Mouse (Mus musculus): Measurements from ENCODE around the gene Klrb1. TPM values are rescaled to one million over a fixed set of nuclear protein-coding genes. Genes with fewer than 3 reads are reported as not detected.
"Not testable (repeated sequence)": the region's sequence is repeated elsewhere in the genome, so short reads cannot be mapped to it uniquely, and the experiment has no call there.

Gene Klrb1
- not detected in 2 replicates for polyA plus RNA-seq (2014; fragmentation: Nextera tagmentation; extraction: Ambion mirVana)

DNA sequence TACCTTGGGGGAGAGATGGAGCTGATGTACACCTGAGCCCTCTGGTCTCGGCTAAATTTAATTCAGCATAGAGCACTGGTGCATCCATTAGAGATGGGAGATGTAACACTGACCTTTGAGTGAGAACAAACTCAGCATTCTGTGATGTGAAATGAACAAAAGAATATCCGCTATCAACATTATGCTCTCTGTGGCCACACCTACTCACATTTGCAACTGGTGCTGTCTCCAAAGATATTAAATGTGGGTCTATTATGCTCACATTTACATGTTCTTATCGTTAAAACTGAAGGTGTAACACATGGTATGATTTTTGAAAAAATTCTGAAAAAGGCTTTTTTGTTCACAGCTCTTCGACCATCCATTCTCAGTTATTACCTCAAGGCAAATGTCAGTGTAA, at the start of gene Klrb1:
Gene Klrb1, minus strand, starts transcription at position 101 of the 400 bp plus-strand sequence.
- H3K27ac ChIP-seq (ENCODE audit: low read depth), result no peak within 1 kb of the TSS
- no peaks in the 10 kb centered on the region for H3K36me3 ChIP-seq (ENCODE audit: control insufficient read depth, insufficient read depth, low read length)
- ATAC-seq (replicated peaks; ENCODE audit: low FRiP score, low TSS enrichment, low read depth) (no peak), DNase-seq (ENCODE audit: low spot score) (no peak)
- no peaks in the 10 kb centered on the region for H3K27me3 ChIP-seq (replicated peaks; ENCODE audit: control insufficient read depth, insufficient read depth, low read length)
- no peak within 1 kb of the TSS for H3K4me3 ChIP-seq (ENCODE audit: low read depth, low read length)
- no peaks in the 10 kb centered on the region for H3K4me1 ChIP-seq (replicated peaks; ENCODE audit: control insufficient read depth, insufficient read depth, low read length)
- WGBS, result 87% methylated on average over 4 of the region's 4 CpGs
- no peak within 1 kb of the TSS for H3K4me2 ChIP-seq (ENCODE audit: low read length)
- no peak within 1 kb of the TSS for H3K9ac ChIP-seq (ENCODE audit: low read length)
- no peaks in the 10 kb centered on the region for H3K9me3 ChIP-seq (ENCODE audit: control insufficient read depth, low read length)

DNA sequence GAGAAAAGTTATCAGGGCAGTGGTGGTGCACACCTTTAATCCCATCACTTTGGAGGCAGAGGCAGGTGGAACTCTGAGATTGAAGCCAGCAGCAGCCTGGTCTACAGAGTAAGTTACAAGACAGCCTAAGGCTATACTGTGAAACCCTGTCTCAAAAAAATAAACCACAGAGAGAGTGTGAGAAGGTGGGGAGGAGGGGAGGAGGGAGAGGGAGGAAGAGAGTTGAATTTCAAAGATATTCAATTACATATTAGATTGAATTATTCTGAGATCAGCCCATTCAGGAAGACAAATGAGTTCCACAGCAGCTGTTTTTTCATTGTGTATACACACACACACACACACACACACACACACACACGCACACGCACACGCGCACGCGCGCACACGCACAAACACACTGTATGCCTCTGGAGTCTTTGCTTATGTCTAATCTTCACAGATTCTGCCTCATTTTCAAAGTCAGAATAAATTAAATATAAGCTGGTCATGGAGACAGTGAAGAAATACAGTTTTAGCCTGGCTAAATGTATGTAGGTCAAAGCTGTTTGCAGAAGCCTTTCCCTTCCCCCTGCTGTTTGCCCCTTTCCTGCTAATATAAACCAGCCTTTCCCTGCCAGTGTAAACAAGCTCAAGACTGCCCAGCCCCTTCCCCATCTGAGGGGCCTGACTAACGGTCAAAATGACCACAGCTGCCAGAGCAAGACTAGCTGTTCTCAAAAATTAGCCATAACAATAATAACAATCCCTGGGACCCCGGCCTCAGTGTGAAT, 46.8 kb upstream of the Klrb1 start:
- Histone ChIP-seq H3K27ac (ENCODE audit: low read depth) (peak overlapping the region; percentile 29), H3K4me3 (ENCODE audit: low read depth, low read length) (no peak overlapping the region), H3K9ac (ENCODE audit: low read length) (0 out of 2 replicates have a peak overlapping the region, but pooled peaks have one; percentile 11), H3K27me3 (replicated peaks; ENCODE audit: control insufficient read depth, insufficient read depth, low read length) (no peaks in the 10 kb centered on the region), H3K4me1 (replicated peaks; ENCODE audit: control insufficient read depth, insufficient read depth, low read length) (no peaks in the 10 kb centered on the region), H3K4me2 (ENCODE audit: low read length) (peak overlapping the region; percentile 1; the same call in 1 of the 2 replicates), H3K9me3 (ENCODE audit: control insufficient read depth, low read length) (0 out of 2 replicates have a peak, but pooled peaks cover 3% of the 10 kb centered on the region), H3K36me3 (ENCODE audit: control insufficient read depth, insufficient read depth, low read length) (no peaks in the 10 kb centered on the region)
- ATAC-seq (replicated peaks; ENCODE audit: low FRiP score, low TSS enrichment, low read depth), result no peak
- DNase-seq (ENCODE audit: low spot score), result peak; percentile 65
- 44% methylated on average over 10 of the region's 10 CpGs for WGBS

DNA sequence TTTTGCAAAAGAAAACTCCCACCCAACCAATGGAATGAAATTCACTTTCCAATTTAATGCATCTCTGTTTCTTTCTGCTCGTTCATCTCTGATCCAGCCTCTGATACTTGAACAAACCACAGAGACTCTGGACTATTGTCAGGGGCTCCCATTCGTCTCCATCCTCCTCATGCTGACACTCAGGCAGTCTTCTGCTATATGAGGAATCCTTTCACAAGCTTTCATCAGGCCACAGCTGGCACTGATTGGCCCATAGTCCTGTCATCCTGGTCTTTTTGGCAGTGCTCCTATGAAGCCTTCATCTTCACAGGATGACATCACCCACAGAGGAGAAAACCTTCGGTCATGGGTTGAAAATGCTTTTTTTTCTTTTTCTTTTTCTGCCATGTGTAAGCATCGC, 45.2 kb upstream of the Klrb1 start:
- no peak overlapping the region for H3K27ac ChIP-seq (ENCODE audit: low read depth)
- H3K9ac ChIP-seq (ENCODE audit: low read length), result no peak overlapping the region
- H3K4me2 ChIP-seq (ENCODE audit: low read length), result no peak overlapping the region
- no peaks in the 10 kb centered on the region for H3K9me3 ChIP-seq (ENCODE audit: control insufficient read depth, low read length)
- 86% methylated on average over 4 of the region's 4 CpGs for WGBS
- DNase-seq (ENCODE audit: low spot score), result no peak
- H3K36me3 ChIP-seq (ENCODE audit: control insufficient read depth, insufficient read depth, low read length), result no peaks in the 10 kb centered on the region
- no peaks in the 10 kb centered on the region for H3K27me3 ChIP-seq (replicated peaks; ENCODE audit: control insufficient read depth, insufficient read depth, low read length)
- no peaks in the 10 kb centered on the region for H3K4me1 ChIP-seq (replicated peaks; ENCODE audit: control insufficient read depth, insufficient read depth, low read length)
- ATAC-seq (replicated peaks; ENCODE audit: low FRiP score, low TSS enrichment, low read depth), result no peak
- no peak overlapping the region for H3K4me3 ChIP-seq (ENCODE audit: low read depth, low read length)

DNA sequence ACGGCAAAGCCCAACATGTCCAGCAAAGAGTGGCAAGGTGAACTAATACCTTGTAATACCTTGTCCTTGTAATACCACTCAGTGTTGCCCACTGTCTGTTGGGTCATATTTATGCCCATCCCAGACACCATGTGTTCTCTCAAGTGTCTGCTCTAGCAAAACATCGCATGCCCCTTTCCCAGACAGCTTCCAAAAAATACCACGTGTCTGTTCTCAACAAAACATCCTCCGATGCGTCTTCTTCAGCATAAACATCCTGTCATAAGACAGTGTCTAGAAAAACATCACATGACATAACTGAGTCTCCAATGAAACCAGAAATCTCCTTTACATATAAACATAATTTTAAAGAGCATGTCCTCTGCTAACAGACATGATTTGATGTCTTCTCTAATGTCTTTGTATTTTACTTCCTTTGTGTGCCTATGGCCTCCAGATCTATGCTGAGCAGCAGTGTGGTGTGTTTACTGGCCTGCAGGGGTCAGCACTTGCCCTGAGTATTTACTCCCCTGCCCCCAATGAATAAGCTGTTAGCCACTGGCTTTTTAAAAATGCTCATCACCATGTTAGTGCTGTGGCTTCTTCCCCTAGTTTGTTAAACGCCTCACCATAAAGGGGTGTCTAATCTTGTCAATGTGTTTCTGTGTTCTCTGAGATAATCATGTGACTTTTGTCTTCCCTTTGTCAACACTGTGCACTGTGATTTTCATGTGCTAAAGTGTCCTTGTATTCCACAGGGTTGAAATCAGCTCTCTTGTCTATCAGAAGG, 43.8 kb upstream of the Klrb1 start:
- H3K27ac ChIP-seq (ENCODE audit: low read depth); DNase-seq (ENCODE audit: low spot score): not testable (repeated sequence)
- WGBS, result 51% methylated on average over 6 of the region's 6 CpGs

DNA sequence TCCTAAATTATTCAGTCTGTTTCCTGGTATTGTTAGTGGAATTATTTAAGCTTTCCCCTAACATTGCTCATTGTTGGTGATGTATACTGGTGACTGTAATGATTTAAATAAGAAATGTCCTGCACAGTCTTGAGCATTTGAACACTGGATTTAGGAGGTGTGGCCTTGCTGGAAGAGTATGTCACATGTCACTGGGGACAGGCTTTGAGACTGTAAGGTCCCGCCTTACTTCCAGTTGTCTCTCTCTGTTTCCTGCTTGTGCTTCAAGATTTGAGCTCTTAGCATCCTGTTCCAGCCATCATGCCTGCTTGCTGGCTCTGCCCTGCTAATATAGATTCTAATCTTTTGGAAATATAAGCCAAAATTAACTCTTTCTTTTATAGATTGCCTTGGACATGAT, 42.4 kb upstream of the Klrb1 start:
- Histone ChIP-seq H3K9me3 (ENCODE audit: control insufficient read depth, low read length) (no peaks in the 10 kb centered on the region), H3K4me3 (ENCODE audit: low read depth, low read length) (no peak overlapping the region), H3K9ac (ENCODE audit: low read length) (no peak overlapping the region), H3K4me2 (ENCODE audit: low read length) (no peak overlapping the region), H3K4me1 (replicated peaks; ENCODE audit: control insufficient read depth, insufficient read depth, low read length) (no peaks in the 10 kb centered on the region), H3K27ac (ENCODE audit: low read depth) (no peak overlapping the region), H3K27me3 (replicated peaks; ENCODE audit: control insufficient read depth, insufficient read depth, low read length) (no peaks in the 10 kb centered on the region), H3K36me3 (ENCODE audit: control insufficient read depth, insufficient read depth, low read length) (no peaks in the 10 kb centered on the region)
- DNase-seq (ENCODE audit: low spot score) (no peak), ATAC-seq (replicated peaks; ENCODE audit: low FRiP score, low TSS enrichment, low read depth) (no peak)
- 76% methylated on average over 1 of the region's 1 CpGs for WGBS

More for the DNA sequence above, 43.8 kb upstream of the Klrb1 start:
- H3K9ac ChIP-seq (ENCODE audit: low read length); H3K4me2 ChIP-seq (ENCODE audit: low read length); H3K27me3 ChIP-seq (replicated peaks; ENCODE audit: control insufficient read depth, insufficient read depth, low read length); H3K4me3 ChIP-seq (ENCODE audit: low read depth, low read length); H3K36me3 ChIP-seq (ENCODE audit: control insufficient read depth, insufficient read depth, low read length); H3K9me3 ChIP-seq (ENCODE audit: control insufficient read depth, low read length); ATAC-seq (replicated peaks; ENCODE audit: low FRiP score, low TSS enrichment, low read depth); H3K4me1 ChIP-seq (replicated peaks; ENCODE audit: control insufficient read depth, insufficient read depth, low read length): not testable (repeated sequence)

DNA sequence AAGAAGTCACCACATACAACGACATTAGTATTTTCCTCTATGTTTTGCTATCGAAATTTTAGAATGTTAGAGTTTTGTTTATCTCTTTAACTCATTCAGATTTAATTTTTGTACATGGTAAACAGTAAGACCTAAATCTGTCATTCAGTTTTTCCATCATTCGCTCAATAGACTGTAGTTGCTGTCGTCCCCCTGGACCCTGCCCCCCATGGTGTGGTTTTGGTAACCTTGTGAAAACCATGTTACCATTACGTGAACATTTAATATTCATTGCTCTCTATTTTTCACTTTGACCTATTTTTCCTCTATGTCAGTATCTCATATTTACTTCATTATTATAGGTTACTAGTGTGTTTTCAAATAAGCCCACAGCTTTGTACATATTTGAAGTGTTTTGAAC, 41.7 kb upstream of the Klrb1 start:
- WGBS, result 22% methylated on average over 5 of the region's 5 CpGs
- Histone ChIP-seq H3K27ac (ENCODE audit: low read depth) (no peak overlapping the region), H3K9me3 (ENCODE audit: control insufficient read depth, low read length) (no peaks in the 10 kb centered on the region), H3K4me2 (ENCODE audit: low read length) (peak overlapping the region; percentile 48), H3K27me3 (replicated peaks; ENCODE audit: control insufficient read depth, insufficient read depth, low read length) (no peaks in the 10 kb centered on the region), H3K4me1 (replicated peaks; ENCODE audit: control insufficient read depth, insufficient read depth, low read length) (no peaks in the 10 kb centered on the region), H3K4me3 (ENCODE audit: low read depth, low read length) (peak overlapping the region; percentile 45), H3K9ac (ENCODE audit: low read length) (peak overlapping the region; percentile 38; the same call in 1 of the 2 replicates), H3K36me3 (ENCODE audit: control insufficient read depth, insufficient read depth, low read length) (no peaks in the 10 kb centered on the region)
- ATAC-seq (replicated peaks; ENCODE audit: low FRiP score, low TSS enrichment, low read depth) (no peak), DNase-seq (ENCODE audit: low spot score) (no peak)

DNA sequence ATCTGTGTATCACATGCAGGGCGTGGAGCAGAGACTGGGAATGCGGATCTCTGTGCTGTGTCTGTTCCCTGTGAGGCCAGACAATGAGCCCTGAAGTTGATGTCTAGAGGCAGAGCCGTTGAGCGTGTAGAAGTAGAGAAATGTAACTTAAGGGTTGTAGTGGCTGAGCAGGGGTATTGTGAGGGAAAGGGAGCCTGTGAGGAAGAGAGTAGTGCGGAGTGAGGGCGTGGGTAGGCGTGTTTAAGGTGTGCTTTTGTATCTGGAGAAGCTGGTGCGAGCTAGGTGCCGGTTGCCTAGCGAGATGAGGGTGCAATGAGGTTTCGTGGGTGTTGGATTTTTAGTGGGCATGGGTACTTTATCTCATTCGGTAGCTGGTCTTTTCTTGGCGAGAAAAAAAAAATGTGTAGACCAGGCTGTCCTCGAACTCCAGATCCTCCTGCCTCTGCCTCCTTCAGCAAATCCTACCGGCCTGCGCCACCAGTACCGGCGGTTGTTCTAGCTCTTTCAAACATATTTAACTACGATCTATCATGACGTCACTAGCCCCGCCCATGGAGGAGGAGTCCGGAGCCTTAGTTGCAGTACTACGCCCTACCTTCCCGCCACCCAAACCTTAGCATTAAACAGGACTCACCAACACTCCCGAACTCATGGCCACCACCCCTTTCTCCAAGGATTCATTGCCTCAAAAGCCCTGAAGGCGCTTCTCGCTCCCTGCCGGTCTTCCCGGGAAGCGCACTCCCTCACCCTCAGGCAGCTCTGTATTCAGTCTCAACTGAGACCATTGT, 41.1 kb upstream of the Klrb1 start:
- no peaks in the 10 kb centered on the region for H3K36me3 ChIP-seq (ENCODE audit: control insufficient read depth, insufficient read depth, low read length)
- no peaks in the 10 kb centered on the region for H3K27me3 ChIP-seq (replicated peaks; ENCODE audit: control insufficient read depth, insufficient read depth, low read length)
- H3K4me1 ChIP-seq (replicated peaks; ENCODE audit: control insufficient read depth, insufficient read depth, low read length), result no peaks in the 10 kb centered on the region
- peak overlapping the region; percentile 61 for H3K4me2 ChIP-seq (ENCODE audit: low read length)
- peak overlapping the region; percentile 59 for H3K9ac ChIP-seq (ENCODE audit: low read length)
- ATAC-seq (replicated peaks; ENCODE audit: low FRiP score, low TSS enrichment, low read depth), result peak; percentile 95
- WGBS, result 1% methylated on average over 30 of the region's 30 CpGs
- DNase-seq (ENCODE audit: low spot score), result peak; percentile 100
- peak overlapping the region; percentile 45 for H3K4me3 ChIP-seq (ENCODE audit: low read depth, low read length)
- no peaks in the 10 kb centered on the region for H3K9me3 ChIP-seq (ENCODE audit: control insufficient read depth, low read length)
- H3K27ac ChIP-seq (ENCODE audit: low read depth), result peak overlapping the region; percentile 74

DNA sequence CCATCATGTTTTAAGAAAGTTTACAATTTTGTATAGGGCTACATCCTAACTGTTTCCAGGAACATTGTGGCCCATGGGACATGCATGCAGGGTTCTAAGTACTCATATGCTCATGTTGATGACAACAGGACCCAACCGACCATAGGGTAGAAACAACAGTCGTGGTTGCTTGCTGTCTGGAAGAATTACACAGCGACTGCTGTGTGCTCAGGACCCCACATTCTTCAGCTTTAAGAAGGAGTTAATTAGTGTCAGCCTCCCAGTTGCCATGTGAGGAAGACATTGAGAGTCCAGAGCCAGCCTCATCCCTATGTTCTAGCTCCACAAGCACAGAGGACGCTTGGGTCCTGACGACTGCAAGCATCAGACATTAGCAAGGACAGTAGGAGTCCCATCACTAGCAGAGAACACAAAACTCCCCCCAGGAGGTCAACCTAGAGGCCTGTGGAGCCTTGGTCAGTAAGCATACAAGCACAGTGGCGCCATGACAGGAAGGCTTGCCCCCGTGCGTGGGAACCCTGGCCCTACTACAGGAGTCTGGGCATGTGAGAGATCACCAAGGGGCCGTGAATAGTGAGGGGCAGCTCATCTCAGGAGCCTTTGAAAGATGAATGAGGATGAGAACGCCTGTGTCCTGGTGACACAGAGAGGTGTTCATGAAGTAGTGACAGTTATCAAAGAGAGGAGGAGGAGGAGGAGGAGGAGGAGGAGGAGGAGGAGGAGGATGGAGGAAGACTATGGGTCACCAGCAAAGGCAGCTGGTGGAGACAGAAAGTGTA, 40.2 kb upstream of the Klrb1 start:
- H3K9me3 ChIP-seq (ENCODE audit: control insufficient read depth, low read length); DNase-seq (ENCODE audit: low spot score); H3K27me3 ChIP-seq (replicated peaks; ENCODE audit: control insufficient read depth, insufficient read depth, low read length); ATAC-seq (replicated peaks; ENCODE audit: low FRiP score, low TSS enrichment, low read depth); H3K9ac ChIP-seq (ENCODE audit: low read length); H3K27ac ChIP-seq (ENCODE audit: low read depth); H3K36me3 ChIP-seq (ENCODE audit: control insufficient read depth, insufficient read depth, low read length); H3K4me1 ChIP-seq (replicated peaks; ENCODE audit: control insufficient read depth, insufficient read depth, low read length): not testable (repeated sequence)
- H3K4me2 ChIP-seq (ENCODE audit: low read length), result peak overlapping the region; percentile 61
- peak overlapping the region; percentile 45; the same call in 1 of the 2 replicates for H3K4me3 ChIP-seq (ENCODE audit: low read depth, low read length)
- 77% methylated on average over 10 of the region's 10 CpGs for WGBS

All from intestine, embryonic 14.5 days (tissue).